Mouse (Mus musculus) urinary bladder, postnatal 10 days (tissue): ENCODE results near the gene Zkscan5.
"Not testable (repeated sequence)": the region's sequence is repeated elsewhere in the genome, so short reads cannot be mapped to it uniquely, and the experiment has no call there.

Source experiments
- DNase-seq: peaks from one replicate; pipeline ENCODE4 v3.0.0; 2022; ENCODE audit warnings: low spot score

The Zkscan5 gene

GRCm38 (mm10) chr5:145213505-145213904 lies 9.1 kb downstream of the Zkscan5 start:
- DNase-seq = no peak

DNA sequence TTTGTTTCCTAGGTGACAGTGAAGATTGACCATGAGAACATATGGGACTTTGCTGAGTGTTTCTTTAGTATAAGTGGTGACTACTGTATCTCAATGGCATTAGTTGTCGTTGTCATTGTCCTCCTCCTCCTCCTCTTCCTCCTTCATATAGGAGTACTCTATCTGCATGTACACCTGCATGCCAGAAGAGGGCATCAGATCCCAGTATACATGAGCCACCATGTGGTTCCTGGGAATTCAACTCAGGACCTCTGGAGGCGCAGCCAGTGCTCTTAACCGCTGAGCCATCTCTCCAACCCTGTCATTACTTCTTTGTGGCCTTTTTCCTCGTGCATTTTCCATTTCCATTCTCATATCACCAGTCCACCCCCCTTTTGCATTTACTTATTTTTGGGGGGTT lies 10.3 kb downstream of the Zkscan5 start:
- no peak for DNase-seq

DNA sequence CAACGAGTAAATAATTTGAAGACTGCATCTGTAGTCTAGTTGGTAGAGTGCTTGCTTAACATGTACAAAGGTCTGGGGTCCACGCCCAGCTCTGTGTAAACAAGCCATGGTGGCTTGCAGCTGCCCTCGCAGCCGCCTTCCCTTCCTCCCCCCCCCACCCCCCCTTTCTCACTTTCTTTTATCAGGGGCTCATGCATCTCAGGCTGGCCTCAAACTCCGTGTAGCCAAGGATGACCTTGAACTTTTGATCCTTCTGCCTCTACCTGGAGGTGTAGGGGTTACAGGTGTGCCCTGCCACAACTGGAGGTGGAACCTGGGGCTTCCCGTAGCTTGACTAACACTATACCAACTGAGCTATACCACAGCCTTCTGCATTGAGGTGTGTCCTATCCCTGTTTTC lies 13.4 kb downstream of the Zkscan5 start:
- no peak for DNase-seq

DNA sequence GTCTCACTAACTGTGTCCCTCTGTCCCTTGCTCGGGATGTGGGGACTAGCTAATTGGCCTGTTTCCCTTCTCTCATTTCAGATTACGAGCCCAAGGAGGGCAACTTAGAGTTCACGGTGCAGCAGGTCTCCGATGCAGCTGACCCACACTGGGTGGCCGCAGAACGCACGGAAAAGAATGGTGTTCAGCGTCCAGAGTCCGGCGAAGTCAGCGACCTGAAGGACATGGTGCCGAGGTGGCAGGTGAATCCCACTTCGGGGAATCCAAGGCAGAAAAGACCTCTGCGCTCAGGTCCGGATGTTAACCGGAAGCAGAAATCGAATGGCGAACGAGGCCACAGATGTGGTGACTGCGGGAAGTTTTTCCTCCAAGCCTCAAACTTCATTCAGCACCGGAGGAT lies 13.8 kb downstream of the Zkscan5 start:
- no peak for DNase-seq

DNA sequence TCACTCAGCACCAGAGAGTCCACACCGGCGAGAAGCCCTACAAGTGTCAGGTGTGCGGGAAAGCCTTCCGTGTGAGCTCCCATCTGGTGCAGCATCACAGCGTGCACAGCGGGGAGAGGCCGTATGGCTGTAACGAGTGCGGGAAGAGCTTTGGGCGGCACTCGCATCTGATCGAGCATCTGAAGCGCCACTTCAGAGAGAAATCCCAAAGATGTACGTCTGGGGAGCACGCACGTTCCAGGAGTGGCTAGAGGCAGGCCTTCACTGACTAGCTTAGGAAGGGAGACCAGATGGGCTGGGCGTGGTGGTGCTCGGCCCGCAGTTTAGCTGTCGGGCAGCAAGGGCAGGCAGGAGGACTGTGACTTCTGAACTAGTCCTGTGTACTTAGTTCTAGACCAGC lies 14.3 kb downstream of the Zkscan5 start:
- DNase-seq = no peak

DNA sequence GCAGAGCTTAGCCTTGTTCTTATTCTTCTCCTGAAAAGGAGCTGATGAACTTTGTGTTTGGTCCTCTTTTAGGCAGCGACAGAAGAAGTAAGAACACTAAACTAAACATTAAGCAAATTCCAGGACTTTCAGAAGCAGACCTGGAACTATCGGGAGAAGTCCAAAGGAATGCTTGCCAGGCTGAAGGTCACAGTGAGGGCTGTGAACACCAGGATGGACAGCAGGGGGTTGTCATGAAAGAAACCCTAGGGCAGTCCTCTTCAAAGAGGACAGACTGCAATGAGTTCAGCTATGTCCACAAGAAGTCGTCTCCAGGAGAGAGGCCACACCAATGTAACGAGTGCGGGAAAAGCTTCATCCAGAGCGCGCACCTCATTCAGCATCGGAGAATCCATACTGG lies 15.6 kb downstream of the Zkscan5 start:
- DNase-seq = no peak

GRCm38 (mm10) chr5:145222840-145223239 lies 18.5 kb downstream of the Zkscan5 start:
- no peak for DNase-seq

DNA sequence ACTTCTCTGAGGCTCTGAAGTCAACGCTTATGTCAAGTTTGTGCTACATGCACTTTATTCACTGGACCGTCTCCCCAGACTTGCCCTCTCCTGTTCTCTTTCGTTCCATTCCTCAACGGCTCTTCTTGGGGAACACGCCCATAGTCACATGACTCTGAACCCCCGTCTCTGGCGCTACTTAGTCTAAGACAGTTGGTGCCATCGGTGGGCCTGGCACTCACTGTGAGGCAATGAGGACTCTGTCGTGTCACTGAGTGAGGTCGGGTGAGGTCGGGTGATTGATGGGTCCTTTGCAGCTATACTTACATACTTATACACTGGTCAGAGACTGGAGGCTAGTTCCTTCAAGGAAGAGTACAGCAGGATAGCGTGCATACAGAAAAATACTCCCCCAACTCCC lies 19.0 kb downstream of the Zkscan5 start:
- DNase-seq = no peak

- DNase-seq = no peak
These were observed 22.1 kb downstream of the Zkscan5 start for GRCm38 (mm10) chr5:145226453-145226852.

DNA sequence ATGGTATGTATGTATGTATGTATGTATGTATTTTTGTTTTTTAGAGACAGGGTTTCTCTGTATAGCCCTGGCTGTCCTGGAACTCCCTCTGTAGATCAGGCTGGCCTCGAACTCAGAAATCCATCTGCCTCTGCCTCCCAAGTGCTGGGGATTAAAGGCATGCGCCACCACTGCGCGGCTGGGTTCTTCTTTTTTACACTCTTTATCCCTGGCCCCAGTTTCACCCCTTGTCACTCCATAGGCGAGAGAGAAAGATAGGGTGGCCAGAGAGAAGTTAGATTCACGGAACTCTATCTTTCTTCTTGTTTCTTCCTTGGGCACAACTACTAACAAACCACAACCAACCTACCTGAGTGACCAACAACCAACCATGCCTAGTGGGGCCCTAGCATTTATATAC lies 24.9 kb downstream of the Zkscan5 start:
- not testable (repeated sequence) for DNase-seq

DNA sequence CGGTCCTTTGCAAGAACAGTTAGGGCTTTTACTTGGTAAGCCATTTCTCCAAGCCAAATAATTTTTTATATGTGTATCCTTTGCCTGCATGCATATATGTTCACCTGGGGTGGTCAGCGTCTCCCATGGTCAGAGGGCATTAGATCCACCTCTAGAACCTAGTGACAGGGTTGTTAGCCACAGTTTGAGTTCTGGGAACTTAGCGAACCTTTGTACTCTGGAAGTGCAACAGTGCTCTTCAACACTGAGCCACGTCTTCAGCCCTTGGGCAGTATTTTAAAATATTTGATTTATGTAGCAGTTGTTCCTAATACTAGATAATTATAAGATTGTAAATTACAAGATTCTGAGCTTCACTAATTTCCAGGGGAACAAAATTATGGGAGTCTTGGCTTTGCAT lies 26.3 kb downstream of the Zkscan5 start:
- DNase-seq = no peak

DNA sequence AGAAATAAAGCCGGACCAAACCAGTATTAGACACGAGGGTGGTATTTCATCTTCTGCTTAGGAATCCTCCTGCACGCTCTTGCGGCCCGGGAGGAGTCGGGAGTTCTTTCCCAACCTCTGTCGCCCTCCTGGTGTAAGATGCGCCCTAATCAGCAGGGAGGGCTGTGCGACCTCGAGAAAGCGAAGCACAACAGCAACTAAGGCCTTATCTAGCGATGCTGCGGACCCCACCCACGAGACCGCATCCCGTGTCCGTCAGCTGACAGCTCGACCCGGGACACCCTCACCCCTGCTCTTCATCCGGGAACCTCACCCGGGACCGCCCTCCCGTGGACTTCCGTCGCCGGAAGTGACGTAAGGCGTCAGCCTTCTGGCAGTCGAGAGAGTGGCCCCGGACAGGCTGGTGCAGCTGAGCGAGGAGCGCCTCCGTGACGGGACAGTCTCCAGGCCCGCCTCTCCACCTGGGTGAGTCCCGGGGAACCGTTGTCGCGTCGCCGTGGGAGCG lies 27.1 kb downstream of the Zkscan5 start, which contains the start of gene Zfp655:
Gene Zfp655, plus strand, starts transcription at position 349 of the 505 bp plus-strand sequence.
- peak; percentile 92 for DNase-seq

- no peak for DNase-seq
These were observed 27.6 kb downstream of the Zkscan5 start for GRCm38 (mm10) chr5:145231893-145232411.

GRCm38 (mm10) chr5:145234636-145235035 lies 30.3 kb downstream of the Zkscan5 start:
- no peak for DNase-seq

- no peak for DNase-seq
These were observed 45.2 kb downstream of the Zkscan5 start for GRCm38 (mm10) chr5:145249520-145249919.
